Mouse (Mus musculus) right cerebral cortex, postnatal 25 days (tissue): ENCODE measurements at regions not wholly inside any gene's neighbourhood (a gene's known extent, or its start where the extent isn't known, plus 50 kb on each side); places are given as distances from the start of the nearest gene placed in this dataset.

ENCODE experiments used
- DNase-seq: peaks from one replicate; pipeline ENCODE4 v3.0.0; 2022

DNA sequence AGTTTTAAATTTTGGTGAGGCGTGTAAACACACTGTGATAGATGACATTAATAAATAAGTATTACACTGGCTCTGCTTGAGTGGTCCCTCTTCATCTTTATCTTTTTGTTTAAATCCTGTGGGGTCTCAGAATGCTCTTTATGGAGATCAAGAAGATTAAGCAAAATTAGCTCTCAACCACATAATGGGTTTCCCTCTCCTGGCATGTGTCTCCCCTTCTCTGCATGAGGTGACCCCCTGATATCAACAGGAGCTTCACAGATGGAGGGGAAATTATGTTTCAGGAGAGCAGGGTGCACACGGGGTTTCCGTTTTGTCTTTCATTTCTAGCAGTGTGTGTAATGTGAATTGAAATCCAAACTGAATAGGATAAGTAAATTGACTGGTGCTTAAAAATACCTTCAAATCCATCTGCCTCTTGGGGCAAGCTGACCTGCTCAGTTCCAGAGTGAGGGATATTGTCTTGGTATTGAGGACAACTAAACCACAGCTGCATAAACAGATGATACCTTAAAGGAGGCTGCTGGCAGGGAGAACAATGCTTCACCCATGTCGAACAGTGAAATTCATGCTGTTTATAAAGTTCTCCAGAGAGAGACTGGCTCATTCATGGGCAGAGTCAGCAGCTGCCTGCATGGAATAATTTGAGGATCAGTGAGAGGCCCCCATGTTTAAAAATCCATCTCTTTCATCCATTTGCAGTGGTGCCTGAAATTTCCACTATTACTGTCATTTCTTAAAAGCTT, 518.3 kb upstream of the Nr2f1 start:
- DNase-seq, result no peak

DNA sequence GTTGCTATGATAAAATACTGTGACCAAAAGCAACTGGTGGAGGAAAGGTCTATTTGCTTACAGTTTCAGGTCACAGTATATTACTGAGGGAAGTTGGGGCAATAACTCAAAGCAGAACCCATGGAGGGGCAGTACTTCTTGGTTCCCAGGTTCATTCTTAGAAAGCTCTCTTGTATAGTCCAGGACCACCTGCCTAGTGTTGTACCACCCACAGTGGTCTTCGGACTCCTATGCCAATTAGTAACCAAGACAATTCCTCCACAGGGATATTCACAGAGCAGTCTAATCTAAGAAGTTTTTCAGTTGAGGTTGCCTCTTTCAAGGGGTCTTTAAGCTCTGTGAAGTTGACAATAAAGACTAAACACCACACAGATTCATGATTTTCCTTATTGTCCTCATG, 517.6 kb upstream of the Nr2f1 start:
- no peak for DNase-seq

DNA sequence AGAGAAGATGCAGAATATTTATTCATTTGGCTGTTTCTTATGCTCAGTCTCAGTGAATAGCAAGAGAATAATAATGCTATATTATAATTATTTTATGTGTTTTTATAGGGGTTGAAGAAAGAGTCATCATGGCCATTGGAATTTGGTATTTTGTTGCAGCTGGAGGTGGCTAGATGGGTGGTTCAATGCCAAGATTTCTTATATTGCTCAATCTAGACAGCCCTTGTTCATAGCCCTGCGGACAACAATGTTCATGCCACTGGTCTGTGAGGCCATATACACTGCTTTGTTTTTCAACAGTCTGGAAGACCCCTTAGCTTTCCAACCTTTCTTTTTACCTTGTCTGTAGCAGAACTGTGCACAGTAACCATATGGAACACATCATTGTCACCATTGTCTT, 505.1 kb upstream of the Nr2f1 start:
- no peak for DNase-seq

DNA sequence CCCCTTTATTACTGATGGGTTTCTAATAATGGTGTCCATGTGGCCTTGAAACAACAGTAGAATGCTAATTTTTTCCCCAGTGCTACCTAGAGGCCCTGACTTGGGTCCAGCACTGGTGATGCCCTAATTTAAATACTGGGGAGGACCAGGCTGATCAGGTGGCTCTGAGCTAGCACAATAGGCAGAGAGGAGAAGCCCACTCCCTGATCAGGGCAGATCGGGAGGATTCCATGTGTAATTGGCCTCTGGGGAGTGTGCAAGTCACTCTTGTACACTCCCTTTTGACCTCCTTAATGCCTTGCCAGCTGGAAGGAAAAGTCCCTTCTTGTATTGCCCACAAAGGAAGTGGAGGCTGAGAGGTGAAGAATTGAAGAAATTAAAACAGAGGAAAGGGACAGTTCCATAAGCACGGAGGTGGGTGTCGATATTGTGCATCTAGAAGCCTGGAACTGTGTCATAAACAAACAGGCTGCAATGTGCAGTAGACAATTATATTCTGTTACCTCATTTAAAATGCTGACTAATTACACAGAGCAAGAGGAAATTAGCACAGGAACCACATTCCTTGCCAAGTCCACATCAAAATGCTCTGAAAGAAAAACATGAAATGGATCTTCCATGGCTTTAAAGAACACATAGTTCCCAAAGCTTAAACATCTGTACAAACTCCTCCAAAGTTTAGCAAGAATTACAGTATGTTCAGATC, 498.4 kb upstream of the Nr2f1 start:
- DNase-seq, result no peak

DNA sequence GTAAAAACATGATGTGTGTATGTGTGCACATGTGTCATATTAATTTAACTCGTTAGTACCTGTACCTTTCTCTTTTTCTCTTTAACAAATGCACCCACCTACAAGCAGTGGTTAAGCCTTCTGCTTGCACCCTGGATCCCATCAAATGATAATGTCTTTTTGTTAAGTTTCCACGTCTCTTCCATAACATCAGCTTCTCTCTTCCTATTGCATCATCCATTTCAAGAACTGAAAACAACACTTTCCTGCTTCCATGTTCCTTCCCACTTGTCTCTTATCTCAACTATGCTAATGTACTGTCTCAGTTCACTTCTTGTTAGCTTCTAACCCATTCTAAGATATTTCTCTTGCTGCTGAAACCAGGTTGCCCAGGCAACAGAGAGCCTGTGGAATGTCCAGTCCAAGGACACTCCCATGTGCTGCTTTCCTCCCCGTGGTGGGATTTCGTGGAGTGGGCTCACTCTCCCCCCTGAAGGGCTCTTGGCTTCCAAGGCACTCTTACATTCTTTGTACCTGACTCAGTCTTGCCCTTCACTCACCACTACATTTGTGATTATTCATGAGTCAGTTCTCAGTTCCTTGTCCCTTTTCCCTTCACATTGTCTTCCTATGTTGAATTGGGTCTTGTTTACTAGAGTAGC, 479.8 kb upstream of the Nr2f1 start:
- DNase-seq, result no peak

DNA sequence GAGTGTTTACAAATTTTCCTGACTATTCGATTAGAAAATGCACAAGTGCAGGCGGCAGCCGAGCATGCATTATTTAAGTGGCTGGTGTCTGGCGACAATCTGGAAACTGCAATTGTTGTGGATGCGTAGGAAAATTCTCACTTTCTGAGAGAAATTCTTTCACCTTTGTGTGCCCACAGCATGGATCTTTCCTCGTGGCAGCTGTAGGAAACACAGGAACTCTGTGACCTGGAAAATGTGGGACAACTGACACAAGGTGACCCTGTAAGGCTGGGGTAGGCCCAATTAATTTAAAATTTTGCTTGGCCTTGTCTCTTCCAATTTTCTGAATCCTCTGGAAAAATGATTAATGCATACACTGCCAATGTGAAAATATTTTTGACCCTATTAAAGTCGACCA, 478.7 kb upstream of the Nr2f1 start:
- DNase-seq, result no peak

DNA sequence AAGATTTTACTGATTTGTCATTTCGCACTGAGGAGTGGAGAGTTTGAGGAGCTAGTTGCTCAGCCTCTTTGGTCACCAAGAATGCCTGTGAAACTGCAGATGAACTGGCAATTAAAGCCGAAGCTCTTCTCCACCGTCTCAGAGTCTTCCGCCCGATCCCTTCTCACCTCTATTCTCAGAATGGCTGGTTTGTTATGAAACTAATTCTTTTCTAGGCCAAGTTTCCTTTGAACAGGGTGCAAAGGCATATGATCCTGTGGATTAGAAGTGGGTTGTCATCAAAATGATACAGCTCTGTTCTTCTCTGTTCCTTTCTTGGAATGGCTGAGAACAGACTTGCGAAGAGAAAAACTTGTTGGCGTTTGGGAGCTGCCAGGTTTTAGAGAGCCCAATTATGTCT, 458.7 kb upstream of the Nr2f1 start:
- peak; percentile 37 for DNase-seq

DNA sequence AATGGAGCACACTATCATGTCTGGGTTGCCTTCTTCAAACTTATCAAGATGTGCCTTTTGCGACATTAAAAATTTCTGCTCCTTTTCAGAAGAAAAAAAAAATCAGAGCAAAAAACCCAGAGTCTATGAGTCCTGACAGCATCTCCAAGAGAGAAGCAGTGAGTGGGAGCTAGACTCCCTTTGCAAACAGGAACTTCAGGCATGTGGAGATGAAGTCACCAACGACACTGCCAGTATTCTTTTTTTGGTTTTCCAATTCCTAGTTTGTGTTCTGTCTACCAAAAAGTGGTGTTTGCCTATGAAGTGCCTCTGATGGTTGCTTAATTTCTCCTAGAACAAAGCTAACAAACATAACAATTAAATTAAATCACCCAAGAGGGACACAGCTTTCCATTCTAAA, 457.2 kb upstream of the Nr2f1 start:
- no peak for DNase-seq

DNA sequence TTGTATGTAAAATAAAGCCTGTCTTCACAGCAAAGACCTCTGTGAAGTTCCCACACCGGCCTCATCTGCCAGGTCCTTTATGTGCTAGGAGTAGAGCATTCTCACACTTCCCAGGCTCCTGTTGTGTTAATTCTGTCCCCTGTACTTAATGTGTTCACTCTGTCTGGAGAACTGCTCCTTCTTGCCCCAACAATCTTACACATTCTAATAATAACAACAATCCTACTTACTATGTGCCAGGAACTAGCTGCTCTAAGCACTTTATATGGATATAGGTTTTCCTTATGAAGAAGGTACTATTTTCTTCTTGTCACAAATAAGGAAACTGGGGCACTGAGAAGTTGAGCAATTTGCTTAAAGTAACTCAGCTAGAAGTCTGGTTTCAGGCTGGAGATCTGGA, 456.6 kb upstream of the Nr2f1 start:
- no peak for DNase-seq

DNA sequence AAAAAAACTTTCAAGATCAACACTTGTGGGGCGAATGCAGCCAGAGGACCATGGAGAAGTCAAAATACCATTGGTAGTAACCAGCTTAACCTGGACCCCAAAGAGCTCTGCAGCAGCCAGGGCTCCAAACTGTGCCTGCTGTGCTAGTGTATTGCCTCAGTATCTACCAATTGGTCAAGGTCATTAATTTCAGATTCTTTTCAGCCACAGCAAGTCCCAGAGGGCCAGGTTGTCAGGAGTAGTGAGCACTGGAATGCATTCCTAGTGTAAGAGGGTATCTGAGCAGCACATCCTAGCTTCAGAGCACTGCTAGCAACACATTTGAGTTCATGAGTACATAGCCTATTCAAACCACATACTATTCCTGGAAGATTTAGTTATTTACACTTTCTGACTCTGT, 451.3 kb upstream of the Nr2f1 start:
- DNase-seq, result no peak

DNA sequence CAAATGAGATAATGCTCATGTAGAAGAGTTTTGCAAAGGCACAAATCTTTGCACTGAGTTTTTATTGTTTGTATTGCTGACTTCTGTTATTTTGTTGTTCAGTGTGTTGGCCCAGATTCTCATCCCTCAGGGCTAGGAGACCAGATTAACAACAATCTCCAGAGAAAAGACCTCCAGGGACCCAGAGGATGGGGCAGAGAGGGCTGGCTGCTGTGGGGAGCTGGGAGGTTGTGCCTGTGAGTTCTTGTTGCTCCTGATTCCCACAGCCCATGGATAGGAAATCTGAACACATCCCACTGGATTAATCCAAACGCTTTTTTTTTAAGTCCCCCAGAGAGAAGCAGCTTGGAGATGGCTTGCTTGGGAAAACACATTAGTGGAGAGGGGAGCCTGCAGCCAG, 445.0 kb upstream of the Nr2f1 start:
- DNase-seq, result no peak

DNA sequence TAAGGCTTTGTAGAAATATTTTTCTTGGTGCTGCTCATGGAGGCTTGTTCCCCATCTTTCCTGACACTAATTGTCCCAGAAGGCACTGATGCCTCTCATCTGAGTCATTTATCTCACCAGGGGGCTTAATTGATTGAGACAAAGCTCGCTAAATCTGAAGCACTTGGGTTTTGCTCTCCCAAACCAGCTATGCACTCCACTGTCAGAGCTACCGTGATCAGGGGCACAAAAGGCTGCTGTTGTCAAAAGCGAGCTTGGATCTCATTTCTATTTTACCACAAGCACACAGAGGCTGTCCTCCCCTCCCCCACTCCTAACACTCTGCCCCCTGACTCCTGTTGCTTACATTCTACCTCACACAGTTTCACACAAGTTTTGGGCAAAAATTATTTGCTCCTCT, 443.5 kb upstream of the Nr2f1 start:
- DNase-seq, result no peak

DNA sequence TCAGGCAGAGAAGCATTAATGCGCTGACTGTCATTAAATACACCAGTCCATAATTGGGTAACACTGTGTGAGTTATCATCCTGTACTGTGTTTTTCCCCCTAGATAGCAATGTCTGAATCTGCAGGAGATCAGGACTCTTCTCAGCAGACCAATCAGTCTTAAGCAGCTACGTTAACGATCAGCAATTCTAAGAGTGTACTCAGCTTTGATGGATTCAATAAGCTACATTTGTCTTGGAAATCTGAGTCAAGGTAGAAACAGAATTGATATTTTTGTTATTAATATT, 442.8 kb upstream of the Nr2f1 start:
- DNase-seq, result no peak

DNA sequence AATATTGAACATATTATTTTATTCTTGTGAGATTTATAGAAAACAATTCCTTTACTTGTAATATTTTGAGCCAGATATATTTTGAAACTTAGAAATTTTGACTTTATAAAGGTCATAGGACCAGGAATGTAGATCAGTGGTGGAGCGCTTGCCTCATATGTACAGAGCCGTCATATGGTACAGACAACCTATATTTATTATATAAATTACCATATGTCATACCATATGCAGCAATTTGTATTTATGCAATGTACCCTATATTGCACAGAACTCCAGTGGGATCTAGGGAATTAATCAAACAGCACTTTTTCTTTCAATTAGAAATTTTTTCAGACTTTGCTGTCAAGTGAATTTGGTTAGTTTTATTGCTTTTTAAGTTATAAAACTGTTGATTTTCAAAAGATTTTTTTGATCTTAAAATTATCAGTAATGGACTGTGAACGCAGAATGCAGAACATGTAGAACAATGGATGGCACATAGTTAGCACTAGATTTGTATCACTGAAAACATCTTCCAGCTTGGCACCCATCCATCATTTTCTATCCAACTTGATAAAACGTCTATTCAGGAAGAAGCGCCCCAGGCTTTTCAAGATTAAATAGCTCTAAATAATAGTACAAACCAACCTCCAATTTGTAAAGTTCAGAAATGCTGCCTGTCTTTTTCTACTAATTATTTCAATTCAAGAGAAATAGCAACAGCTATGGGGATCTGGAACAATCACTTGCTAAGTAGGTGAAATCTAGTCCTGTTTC, 442.3 kb upstream of the Nr2f1 start:
- DNase-seq, result no peak

DNA sequence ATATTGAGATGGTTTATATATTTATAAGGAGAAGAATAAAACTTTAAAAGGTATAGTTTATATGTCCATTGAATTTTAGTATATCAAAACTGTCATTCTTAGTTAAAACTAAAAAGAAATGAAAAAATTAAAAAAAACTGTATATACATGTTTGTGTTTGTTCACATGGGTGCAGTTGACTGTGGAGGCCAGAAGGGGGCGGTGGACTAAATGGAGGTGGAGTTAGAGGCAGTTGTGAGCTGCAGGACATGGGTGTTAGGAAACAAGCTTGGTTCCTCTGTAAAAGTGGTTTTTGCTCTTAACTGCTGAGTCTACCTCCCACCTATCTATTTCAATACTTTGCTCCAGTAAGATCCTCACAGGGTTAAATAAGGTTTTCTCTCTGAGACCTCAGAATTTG, 440.8 kb upstream of the Nr2f1 start:
- DNase-seq, result no peak

DNA sequence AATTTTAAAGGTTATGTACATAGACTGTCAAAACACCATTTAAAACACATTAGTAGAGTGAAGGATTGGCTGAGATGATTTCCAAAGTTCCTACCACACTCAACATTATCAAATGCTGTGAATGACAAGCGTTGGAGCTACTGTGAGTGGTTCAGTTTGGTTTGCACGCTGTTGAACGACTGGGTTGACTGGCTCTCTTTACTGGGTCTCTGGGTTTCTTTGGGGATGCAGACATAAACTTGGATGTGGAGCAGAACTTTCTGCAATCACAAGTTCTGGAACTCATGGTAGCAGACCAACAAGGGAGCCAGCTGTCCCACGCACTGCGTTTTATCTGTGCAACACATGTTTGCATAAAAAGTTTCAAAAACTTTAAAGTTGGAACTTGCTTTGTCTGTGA, 438.9 kb upstream of the Nr2f1 start:
- no peak for DNase-seq

DNA sequence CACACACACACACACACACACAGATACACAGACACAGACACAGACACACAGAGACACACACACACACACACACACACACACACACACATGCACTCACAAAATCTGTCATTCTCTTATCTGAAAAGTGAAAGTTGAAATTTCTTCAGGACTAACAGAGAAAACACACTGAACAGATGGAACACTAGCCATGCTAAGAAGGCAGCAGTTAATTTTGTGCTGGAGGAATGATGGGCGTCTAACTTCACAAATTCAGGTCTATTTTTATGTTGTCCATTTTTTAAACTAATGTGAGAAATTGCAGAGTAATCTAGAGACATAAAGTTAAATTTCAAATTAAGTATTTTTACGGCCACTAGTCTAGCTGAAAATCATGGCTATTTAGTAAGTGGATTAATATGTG, 432.1 kb upstream of the Nr2f1 start:
- DNase-seq, result no peak

DNA sequence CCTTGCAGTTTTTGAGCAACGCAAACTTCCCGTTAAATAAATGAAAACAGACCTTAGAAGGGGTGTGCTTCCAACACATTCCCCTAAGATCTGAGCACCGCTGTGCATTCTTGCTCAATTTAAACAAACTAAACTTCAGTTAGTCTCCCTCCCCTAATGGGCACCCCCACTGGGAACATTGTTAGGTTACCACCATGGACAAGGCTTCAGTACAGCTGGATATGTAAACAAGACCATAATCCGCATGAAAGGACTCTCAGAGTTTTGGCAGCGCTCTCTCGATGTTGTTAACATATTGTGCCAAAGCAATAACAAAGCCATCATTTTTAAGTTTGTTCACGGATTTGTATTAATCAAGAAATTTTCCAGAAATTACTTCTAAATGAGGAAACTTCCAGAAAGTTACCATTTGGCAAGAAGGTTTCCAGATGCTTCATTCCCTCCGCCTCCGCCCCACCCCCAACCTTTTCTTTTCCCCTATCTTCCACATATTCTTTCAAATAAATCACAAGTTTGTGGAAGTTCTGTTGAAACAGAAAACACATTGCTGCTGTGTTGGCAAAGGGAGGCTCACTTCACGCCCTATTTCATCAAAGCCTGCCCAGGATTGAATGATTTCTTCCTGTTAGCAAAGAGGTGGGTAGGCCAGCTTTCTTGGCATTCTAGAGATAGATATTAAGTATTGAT, 429.6 kb upstream of the Nr2f1 start:
- DNase-seq, result no peak

DNA sequence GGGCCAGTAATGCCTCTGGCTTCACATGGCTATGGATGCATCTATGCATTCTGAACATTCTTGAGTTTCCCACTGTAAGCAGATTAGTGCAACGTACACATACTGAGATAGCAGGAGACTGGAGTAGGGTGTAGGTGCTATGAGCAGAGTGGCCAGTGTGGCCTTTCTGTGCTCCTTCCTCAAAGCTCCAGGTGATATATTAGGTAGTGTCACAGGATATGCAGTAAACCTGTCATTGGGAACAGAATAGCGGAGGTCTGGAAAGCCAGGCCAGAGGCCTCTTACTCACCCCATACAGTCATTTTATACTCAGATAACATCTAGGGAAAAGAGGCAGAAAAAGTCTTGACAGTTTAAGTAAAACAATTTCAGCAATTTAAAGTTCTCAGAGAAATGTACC, 424.1 kb upstream of the Nr2f1 start:
- DNase-seq, result no peak

DNA sequence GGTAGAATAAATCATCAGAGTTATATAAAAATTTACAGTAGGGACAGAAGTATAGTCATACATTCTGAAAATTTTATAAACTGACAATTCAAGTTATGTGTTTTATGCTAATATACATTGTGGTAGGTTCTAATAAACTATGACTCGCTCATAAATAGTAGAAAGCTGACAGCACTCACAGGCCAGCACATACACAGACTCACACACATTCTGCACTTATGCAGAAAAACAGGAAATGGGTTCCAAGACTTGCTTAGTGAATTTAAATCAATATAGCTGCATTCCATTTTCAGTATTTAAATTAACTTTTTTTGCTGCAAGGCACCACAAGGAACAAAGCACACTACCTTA, 403.3 kb upstream of the Nr2f1 start:
- no peak for DNase-seq

DNA sequence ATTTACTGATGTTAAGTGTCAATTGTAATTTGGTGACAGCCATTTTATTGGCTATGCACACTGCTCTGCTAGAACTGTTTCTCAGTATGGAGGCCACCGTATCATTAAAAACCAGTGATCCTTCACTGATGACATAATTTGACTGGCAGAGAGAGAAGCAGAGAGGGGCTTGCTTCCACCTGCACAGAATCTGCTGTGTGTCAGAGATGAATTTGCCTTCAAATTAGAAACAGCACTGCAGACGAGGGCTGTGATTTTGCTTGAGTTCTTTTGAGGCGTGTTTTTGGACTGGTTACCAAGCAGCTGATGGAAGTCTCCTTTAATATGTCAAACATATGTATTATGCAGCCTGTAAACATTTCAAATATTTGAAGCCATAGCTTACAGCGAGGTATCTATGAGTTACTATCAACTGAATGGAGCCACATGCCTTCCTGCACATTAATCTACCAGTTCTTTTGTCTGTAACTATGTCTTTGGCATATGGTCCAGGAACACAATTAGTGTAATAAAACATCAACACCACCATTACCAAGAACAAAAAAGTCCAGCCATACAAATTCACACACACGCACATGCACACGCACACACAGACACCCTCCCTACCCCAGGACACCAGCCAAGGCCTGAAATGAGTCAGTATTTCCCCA, 402.8 kb upstream of the Nr2f1 start:
- no peak for DNase-seq

DNA sequence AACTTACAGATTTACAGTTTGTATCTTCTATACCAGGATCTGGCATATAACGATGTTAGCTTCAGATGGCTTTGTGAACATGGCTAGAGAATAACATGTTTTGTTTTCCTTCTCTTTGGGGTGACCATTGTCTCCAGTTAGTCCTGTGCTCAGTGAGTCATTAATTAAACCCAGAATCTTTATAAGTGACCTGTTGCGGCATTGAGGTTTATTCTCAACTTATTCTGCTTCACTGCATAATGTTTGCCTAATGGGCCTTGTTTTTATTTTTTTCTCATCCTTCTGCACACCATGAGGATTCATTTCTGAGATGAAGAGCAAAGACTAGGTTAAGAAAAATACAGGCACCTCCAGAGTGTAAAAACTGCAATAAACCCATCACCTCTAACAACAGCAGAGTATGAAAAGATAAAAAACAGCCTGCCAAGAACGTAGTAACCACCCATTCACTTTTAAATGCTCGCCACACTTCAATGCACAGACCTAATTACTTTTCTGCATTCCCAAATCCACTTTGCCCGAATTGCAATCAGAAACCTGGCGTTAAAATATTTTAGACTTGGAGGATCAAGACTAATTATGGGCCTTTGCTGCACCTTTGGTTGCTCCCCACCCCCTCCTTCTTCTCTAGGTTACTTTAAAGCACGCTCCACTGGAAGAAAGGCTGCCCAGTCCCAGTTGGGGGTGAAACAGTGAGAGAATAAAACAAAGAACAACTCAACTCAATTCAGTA, 381.5 kb upstream of the Nr2f1 start:
- DNase-seq, result no peak
